Mouse (Mus musculus) embryonic facial prominence, embryonic 14.5 days (tissue): ENCODE data around the gene Mtfp1. TPM values are rescaled to one million over a fixed set of nuclear protein-coding genes. Genes with fewer than 3 reads are reported as not detected.

Source experiments
- ATAC-seq: fragments of 200-750 bp; cut with Nextera tagmentation; 2 replicates; pipeline ENCODE4 v1.8.0; 2017; ENCODE audit warnings: low read depth, moderate number of reproducible peaks, moderate TSS enrichment
- DNase-seq: peaks from one replicate; pipeline ENCODE4 v3.0.0-alpha.2; 2015; ENCODE audit warnings: low spot score
- H3K27ac ChIP-seq: fragments of 300-500 bp; sonication (generic); replicated peaks from 2 replicates; pipeline ENCODE4 v1.5.1; 2014; ENCODE audit warnings: low read depth, mild to moderate bottlenecking, low read length, moderate library complexity
- H3K27me3 ChIP-seq: fragments of 300-500 bp; sonication (generic); replicated peaks from 2 replicates; pipeline ENCODE4 v1.6.1; 2014; ENCODE audit warnings: low read length; ENCODE audit not compliant: control insufficient read depth, insufficient read depth
- H3K36me3 ChIP-seq: fragments of 300-500 bp; sonication (generic); 2 replicates; pipeline ENCODE4 v1.6.1; 2014; ENCODE audit warnings: low read length, mixed read lengths; ENCODE audit not compliant: control insufficient read depth, insufficient read depth
- H3K4me1 ChIP-seq: fragments of 300-500 bp; sonication (generic); 2 replicates; pipeline ENCODE4 v1.6.1; 2014; ENCODE audit warnings: antibody characterized with exemption, low read length; ENCODE audit not compliant: control insufficient read depth, insufficient read depth
- H3K4me2 ChIP-seq: fragments of 300-500 bp; sonication (generic); 2 replicates; pipeline ENCODE4 v1.6.1; 2014; ENCODE audit warnings: low read depth, mild to moderate bottlenecking, low read length, moderate library complexity, mixed read lengths
- H3K4me3 ChIP-seq: fragments of 300-500 bp; sonication (generic); 2 replicates; pipeline ENCODE4 v1.5.1; 2014; ENCODE audit warnings: low read depth, mild to moderate bottlenecking, low read length
- H3K9ac ChIP-seq: fragments of 300-500 bp; sonication (generic); 2 replicates; pipeline ENCODE4 v1.6.1; 2014; ENCODE audit warnings: low read depth, mild to moderate bottlenecking, low read length, moderate library complexity, mixed read lengths
- H3K9me3 ChIP-seq: fragments of 300-500 bp; sonication (generic); 2 replicates; pipeline ENCODE4 v1.6.1; 2016; ENCODE audit warnings: low read length; ENCODE audit not compliant: control insufficient read depth
- WGBS: fragments of 180-500 bp; shearing (Covaris S2); extraction: QIAGEN DNeasy Blood & Tissue Kit; methylation state at CpG from one replicate; pipeline ENCODE4 v1.1.7; 2014; 5-methylcytosine and 5-hydroxymethylcytosine counted together
- polyA plus RNA-seq: library from polyadenylated mRNA; unstranded; fragments of >200 nt; fragmentation: Nextera tagmentation; extraction: Ambion mirVana; gene quantifications from 2 replicates; pipeline ENCODE4 v1.2.1, GENCODE M21; 2014

The Mtfp1 gene
- polyA plus RNA-seq: 7.5 and 8.1 TPM in 2 replicates

GRCm38 (mm10) chr11:4095171-4096053, at the start of gene Mtfp1:
Gene Mtfp1, minus strand, starts transcription at chr11:4095445.
- peak; percentile 80 for DNase-seq
- peak within 1 kb of the TSS; percentile 57 for H3K4me3 ChIP-seq
- ATAC-seq: peak; percentile 22; the same call in 1 of the 2 replicates
- H3K9me3 ChIP-seq: peaks cover 4% of the 10 kb centered on the region; the same call in 1 of the 2 replicates
- peak within 1 kb of the TSS; percentile 64 for H3K9ac ChIP-seq
- H3K27ac ChIP-seq: peak within 1 kb of the TSS; percentile 80
- 11% methylated on average over 23 of the region's 34 CpGs for WGBS
- no peaks in the 10 kb centered on the region for H3K36me3 ChIP-seq
- H3K4me1 ChIP-seq: peaks cover 17% of the 10 kb centered on the region
- peak within 1 kb of the TSS; percentile 86 for H3K4me2 ChIP-seq
- H3K27me3 ChIP-seq: no peaks in the 10 kb centered on the region

GRCm38 (mm10) chr11:4143281-4144062, 48.2 kb upstream of the Mtfp1 start:
- no peak for DNase-seq
- Histone ChIP-seq H3K9ac (no peak overlapping the region), H3K4me3 (no peak overlapping the region), H3K27me3 (no peaks in the 10 kb centered on the region), H3K9me3 (no peaks in the 10 kb centered on the region), H3K36me3 (peaks cover 68% of the 10 kb centered on the region), H3K4me1 (no peaks in the 10 kb centered on the region), H3K27ac (no peak overlapping the region), H3K4me2 (no peak overlapping the region)
- ATAC-seq: no peak
- WGBS: 88% methylated on average over 21 of the region's 21 CpGs

DNA sequence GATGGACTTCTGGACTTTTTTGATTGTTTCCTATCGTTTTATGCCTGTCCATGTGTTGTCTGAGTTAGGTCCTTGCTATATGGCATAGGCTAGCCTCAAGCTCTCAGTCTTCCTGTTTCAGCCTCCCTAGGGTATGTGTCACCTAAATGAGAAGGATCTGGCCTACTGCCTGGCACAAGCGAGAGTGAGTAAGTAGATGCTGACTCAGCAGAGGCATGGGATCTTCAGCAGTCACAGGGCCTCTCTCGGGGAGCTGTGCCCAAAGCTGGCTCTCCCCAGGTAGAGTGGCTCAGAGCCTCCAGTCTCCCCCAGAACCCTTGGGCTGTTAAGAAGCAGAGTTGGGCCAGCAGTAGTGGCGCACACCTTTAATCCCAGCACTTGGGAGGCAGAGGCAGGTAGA, 47.1 kb upstream of the Mtfp1 start:
- WGBS: 94% methylated on average over 4 of the region's 4 CpGs
- no peaks in the 10 kb centered on the region for H3K27me3 ChIP-seq
- no peak overlapping the region for H3K4me3 ChIP-seq
- no peak overlapping the region for H3K9ac ChIP-seq
- no peak overlapping the region for H3K4me2 ChIP-seq
- no peaks in the 10 kb centered on the region for H3K4me1 ChIP-seq
- no peak overlapping the region for H3K27ac ChIP-seq
- H3K9me3 ChIP-seq: no peaks in the 10 kb centered on the region
- H3K36me3 ChIP-seq: peaks cover 77% of the 10 kb centered on the region
- no peak for DNase-seq
- ATAC-seq: no peak

GRCm38 (mm10) chr11:4141505-4141904, 46.3 kb upstream of the Mtfp1 start:
- Histone ChIP-seq H3K4me1 (no peaks in the 10 kb centered on the region; the same call in 1 of the 2 replicates), H3K27me3 (no peaks in the 10 kb centered on the region), H3K9ac (no peak overlapping the region), H3K36me3 (peaks cover 78% of the 10 kb centered on the region), H3K27ac (no peak overlapping the region), H3K9me3 (no peaks in the 10 kb centered on the region), H3K4me2 (no peak overlapping the region), H3K4me3 (no peak overlapping the region)
- ATAC-seq: no peak
- DNase-seq: no peak

DNA sequence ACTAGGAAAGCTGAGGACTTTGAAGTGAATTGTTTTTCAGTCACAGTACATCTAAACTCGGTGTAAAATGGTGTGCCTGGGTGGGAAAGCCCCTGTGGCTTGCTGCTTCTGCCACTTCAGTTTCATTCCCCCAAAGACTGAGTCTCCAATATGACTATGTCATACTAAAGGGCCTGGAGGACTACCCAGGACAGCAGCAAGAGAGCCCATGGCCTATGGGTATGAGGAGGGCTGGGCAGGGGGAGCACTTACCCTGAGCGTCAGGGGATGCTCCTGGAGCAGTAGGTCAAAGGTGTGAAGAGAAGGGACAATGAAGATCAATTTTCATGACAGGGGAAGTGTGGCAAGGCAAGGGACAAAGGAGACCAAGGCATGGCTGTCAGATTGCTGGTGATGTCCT, 43.7 kb upstream of the Mtfp1 start:
- ATAC-seq (no peak), DNase-seq (no peak)
- 76% methylated on average over 2 of the region's 2 CpGs for WGBS
- Histone ChIP-seq H3K27ac (no peak overlapping the region), H3K27me3 (no peaks in the 10 kb centered on the region), H3K9me3 (no peaks in the 10 kb centered on the region), H3K4me3 (no peak overlapping the region), H3K4me1 (peaks cover 4% of the 10 kb centered on the region), H3K36me3 (peaks cover 68% of the 10 kb centered on the region), H3K9ac (no peak overlapping the region), H3K4me2 (no peak overlapping the region)

DNA sequence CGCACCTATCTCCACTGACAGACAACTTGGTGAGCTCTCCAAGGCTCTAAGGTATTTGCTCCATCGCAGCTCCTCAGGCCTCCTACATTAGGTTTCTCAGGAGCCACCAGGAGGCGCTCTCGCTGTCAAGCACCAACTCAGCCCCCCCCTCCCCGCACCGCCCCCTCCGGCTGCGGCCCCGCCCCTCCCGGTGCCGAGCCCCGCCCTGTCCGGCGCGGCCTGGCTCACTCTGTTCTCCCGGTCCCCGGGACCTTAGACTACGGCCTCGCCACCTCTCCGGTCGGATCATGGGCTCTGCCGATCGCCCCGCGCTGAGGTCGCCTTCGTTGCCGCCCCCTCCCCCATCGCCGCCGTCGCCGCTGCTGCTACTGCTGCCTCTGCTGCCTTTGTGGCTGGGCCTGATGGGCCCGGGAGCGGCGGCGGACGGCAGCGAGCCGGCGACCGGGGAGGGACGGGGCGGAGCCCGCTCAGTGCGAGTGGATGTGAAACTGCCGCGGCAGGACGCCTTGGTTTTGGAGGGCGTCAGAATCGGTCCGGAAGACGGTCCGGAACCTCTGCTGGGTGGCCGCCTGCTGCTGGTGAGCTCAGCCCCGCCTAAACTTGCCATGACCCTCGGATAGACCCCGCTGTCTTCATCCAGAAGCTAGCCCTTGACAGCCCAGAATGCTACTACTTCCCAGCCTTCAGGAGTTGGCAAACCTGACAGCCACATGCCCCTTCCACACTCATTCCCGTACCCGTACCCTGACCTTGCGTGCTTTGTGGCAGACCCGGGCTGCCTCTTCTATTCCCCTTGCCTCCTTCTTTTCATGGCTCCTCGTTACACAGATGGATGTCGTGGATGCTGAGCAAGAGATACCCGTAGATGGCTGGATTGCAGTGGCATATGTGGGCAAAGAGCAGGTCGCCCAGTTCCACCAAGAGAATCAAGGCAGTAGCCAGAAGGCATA, 40.0 kb upstream of the Mtfp1 start, which contains the start of gene Rnf215:
Gene Rnf215 (plus strand): TSS at position 217 of the 950 bp plus-strand sequence.
- no peaks in the 10 kb centered on the region for H3K27me3 ChIP-seq
- H3K4me2 ChIP-seq: peak within 1 kb of the TSS; percentile 89
- H3K9ac ChIP-seq: peak within 1 kb of the TSS; percentile 98
- H3K9me3 ChIP-seq: no peaks in the 10 kb centered on the region
- 4% methylated on average over 31 of the region's 66 CpGs for WGBS
- peak; percentile 95 for DNase-seq
- peaks cover 4% of the 10 kb centered on the region for H3K4me1 ChIP-seq
- peak within 1 kb of the TSS; percentile 89 for H3K4me3 ChIP-seq
- H3K27ac ChIP-seq: peak within 1 kb of the TSS; percentile 74
- H3K36me3 ChIP-seq: peaks cover 34% of the 10 kb centered on the region
- peak; percentile 92 for ATAC-seq

GRCm38 (mm10) chr11:4134400-4134799, 39.2 kb upstream of the Mtfp1 start:
- H3K4me1 ChIP-seq: peaks cover 4% of the 10 kb centered on the region
- peak overlapping the region; percentile 89; the same call in 1 of the 2 replicates for H3K4me3 ChIP-seq
- no peak for ATAC-seq
- peak overlapping the region; percentile 98 for H3K9ac ChIP-seq
- no peaks in the 10 kb centered on the region for H3K27me3 ChIP-seq
- peak overlapping the region; percentile 89; the same call in 1 of the 2 replicates for H3K4me2 ChIP-seq
- no peaks in the 10 kb centered on the region for H3K9me3 ChIP-seq
- WGBS: 54% methylated on average over 6 of the region's 6 CpGs
- no peak for DNase-seq
- peaks cover 26% of the 10 kb centered on the region for H3K36me3 ChIP-seq
- no peak overlapping the region for H3K27ac ChIP-seq

DNA sequence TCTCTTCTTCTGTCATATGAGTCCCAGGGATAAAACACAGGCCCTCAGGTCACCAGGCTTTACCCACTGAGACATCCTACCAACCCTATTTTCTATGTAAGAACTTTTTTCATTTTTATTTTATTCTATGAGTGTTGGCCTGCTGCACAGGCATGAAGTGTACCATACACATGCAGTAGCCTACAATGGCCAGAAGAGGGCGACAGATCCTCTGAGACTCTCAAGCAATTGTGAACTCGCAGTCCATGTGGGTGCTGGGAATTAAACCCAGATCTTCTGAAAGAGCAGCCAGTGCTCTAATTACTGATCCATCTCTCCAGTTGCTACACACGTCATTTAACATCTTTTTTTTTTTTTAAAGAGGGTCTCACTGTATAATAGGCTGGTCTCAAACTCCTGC, 38.2 kb upstream of the Mtfp1 start:
- Histone ChIP-seq H3K27ac (no peak overlapping the region), H3K9me3 (no peaks in the 10 kb centered on the region), H3K4me3 (no peak overlapping the region), H3K4me1 (peaks cover 4% of the 10 kb centered on the region), H3K9ac (no peak overlapping the region), H3K36me3 (peaks cover 16% of the 10 kb centered on the region), H3K4me2 (no peak overlapping the region), H3K27me3 (no peaks in the 10 kb centered on the region)
- DNase-seq (no peak), ATAC-seq (no peak)
- WGBS: 64% methylated on average over 3 of the region's 3 CpGs
